Mouse (Mus musculus): ENCODE measurements around the gene Fam163b. TPM values are rescaled to one million over a fixed set of nuclear protein-coding genes. Genes with fewer than 3 reads are reported as not detected.

The Fam163b gene
- total RNA-seq, 2 experiments from 2014 or later, result 119 to 162 TPM

DNA sequence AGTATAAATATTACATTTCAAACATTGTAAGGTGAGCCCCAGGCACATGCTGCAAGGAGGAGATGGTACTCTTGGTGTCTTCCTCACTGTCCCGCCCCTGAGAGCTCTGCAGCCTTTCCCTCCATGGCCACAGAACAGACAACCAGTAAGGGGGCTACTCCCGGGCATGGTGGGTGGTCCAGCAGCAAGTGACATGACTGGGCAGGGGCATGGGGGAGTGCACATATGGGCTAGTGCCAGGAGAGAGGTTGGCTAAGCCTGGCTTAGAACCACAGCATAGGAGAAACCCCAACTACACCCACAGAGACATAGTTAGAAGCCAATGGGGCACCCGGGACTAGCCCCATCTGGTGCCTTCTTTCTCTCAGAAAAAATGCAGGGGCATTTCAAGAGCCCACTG, 6.0 kb downstream of the Fam163b start:
- no peak for DNase-seq (ENCODE audit: extremely low spot score in 1 of 2, low spot score in 1 of 2)

DNA sequence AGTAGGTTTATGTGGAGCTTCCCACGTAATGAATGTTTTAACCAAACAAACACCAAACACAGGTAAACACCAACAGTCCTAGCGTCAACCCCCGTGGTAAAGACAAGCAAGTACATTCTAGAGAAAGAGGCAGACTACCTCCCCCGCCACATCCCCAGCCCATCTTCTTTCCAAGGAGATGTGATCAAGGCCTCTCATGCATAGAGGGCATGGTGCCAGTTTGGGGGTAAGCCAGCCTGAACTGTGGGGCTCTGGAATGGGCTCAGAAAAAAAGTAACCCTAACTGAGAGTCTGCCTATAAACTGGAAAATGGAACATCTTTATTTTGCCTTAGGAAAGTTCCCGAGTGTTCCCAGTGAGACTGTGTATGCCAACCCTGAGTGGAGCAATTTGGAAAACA, 6.4 kb downstream of the Fam163b start:
- DNase-seq (ENCODE audit: extremely low spot score in 1 of 2, low spot score in 1 of 2), result no peak

DNA sequence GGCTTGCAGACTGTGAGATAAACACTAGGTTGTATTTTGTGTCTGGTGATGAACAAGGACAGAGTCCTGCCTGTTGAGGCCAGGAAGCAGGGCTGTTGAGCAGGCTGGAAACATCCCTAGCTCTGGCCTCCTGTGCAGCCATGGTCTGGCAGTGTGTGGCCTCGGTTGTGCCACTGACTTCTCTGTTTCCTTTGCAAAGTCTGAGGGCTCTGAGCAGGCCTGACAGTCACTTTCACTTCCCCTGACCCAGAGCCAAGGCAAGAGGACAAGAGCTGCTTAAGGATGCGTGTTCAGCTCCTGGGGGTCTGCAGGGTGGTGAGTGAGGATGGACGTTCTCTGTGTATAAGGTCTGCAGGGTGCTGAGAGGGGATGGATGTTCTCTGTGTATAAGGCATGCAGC, 13.3 kb downstream of the Fam163b start:
- DNase-seq (ENCODE audit: extremely low spot score in 1 of 2, low spot score in 1 of 2), result no peak

DNA sequence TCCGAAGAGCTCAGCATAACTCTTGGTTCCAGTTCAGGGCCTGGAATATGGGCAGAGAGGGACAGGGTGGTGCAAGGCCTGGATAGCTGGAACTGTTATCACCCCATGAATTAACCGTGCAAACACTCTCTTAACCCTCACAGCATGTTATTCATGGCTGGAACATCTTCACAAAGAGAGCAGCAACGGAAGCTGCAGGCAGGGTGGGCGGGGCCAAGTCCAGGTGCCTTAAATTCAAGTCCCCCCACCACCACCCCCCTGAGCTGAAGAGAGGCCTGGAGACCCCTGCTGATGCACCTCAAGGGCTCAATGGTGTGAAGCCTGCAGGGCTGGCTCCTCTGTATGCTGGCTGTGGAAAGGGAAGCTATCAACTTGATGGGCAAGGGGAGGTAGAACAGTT, 15.8 kb downstream of the Fam163b start:
- DNase-seq (ENCODE audit: extremely low spot score in 1 of 2, low spot score in 1 of 2), result no peak

DNA sequence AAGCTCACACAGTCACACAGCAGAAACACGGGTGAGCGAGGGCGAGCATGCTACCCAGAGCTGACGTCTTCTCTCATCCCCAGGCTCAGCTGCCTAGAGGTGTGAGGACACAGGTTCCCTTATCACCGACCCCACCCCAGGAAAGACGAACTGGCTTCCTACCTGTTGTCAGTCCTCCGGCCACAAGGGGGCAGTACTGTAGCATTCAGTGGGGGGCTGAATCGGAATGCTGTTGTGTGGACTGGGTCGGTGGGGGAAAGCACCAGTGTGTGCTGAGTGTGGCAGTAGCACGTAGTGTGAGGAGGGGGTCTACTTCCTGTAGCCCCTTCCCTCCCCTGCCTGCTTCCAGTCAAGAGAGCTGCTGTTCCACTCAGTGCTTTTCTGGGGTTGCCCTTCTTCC, 16.3 kb downstream of the Fam163b start:
- DNase-seq (ENCODE audit: extremely low spot score in 1 of 2, low spot score in 1 of 2), result peak in 1 of 2 experiments; percentile 71

DNA sequence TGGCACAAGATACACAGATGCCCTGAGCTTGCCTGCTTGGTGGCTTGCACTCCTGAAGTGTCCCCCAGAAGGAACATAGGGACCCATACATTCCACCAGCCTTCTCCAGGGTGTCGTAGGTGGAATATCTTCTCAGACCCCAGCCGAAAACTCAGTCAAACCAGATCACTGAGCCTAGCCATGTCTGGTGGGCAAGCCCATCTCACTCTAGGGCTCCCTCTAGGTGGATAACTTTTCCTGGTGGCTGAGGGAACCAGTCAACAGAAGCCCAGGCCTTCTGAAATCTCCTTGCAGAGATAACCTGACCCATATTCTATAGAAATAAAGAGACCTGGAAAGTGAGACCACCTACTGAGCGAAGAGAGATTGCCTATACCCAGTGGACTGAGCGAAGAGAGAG, 19.2 kb downstream of the Fam163b start:
- no peak for DNase-seq (ENCODE audit: extremely low spot score in 1 of 2, low spot score in 1 of 2)

DNA sequence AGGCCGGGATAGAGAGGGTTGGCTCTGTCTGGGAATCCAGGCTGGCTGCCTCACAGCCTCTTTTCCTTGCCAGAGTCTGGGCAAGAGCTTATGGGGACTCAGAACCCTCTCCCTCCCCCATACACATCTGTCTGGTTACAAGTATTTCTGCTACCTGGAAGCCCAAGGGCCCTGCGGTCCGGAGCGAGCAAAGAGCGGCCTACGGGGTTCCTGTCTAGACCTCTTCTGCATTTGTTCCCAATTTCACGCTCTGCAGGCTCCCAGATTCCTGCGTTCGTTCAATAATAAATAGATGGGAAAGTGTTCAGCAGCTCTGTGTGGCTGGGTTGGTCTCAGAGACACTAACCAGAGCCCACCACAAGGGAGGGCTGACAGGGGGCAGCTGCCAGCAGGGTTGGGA, 19.7 kb downstream of the Fam163b start:
- no peak for DNase-seq (ENCODE audit: extremely low spot score in 1 of 2, low spot score in 1 of 2)

DNA sequence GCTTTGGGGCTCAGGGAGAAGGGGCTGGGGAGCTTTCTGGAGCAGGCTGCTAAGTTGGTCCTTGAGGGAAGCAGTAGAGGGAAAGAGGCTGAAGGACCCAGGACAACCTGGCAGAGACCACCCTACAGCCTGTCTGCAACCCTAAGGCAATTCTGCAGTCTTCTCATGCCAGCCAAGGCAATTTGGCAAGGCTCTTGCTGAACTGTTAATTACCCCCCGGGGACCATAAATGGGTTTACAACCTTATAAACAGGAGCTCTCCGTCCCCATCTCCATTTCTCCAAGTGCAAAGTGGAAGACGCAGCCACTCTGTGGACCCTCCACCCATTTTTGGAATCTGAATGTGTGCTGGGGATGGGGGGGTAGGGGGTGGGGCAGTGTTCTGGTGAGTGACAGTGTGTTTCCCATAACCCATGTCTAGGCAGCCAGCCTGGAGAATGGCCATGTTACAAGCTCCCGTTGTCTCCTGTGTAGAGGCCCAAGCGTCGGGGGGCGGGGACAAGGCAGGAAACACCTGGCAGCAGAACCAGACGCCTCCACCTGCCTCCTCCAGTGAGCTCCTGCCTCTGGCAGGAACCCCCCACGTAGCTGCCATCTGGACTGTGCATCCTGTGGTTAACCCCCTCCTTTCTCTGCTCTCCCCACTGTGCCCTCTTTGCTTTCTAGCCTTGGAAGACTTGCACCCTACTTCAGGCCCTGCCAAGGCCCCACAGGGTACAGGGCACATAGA, 20.5 kb downstream of the Fam163b start:
- DNase-seq (ENCODE audit: extremely low spot score in 1 of 2, low spot score in 1 of 2), result no peak

DNA sequence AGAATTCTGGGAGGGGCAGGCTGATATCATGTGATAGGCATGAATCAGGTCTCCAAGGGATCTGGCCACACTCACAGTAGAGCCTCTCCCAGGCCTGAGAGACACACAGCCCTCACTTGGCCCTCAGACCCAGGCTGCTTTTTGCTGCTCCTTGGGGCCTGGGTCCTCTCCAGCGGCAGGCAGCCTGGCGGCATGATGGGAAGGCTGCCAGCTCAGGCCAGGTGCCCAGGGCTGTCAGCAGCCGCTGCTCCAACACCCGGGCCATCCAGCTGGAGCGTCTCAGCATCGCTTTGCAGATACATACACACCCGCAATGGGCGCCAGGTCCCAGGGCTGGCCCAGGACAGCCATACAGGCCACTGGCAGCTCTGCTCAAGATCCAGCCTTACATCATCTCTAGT, 22.1 kb downstream of the Fam163b start:
- DNase-seq (ENCODE audit: extremely low spot score in 1 of 2, low spot score in 1 of 2), result no peak

DNA sequence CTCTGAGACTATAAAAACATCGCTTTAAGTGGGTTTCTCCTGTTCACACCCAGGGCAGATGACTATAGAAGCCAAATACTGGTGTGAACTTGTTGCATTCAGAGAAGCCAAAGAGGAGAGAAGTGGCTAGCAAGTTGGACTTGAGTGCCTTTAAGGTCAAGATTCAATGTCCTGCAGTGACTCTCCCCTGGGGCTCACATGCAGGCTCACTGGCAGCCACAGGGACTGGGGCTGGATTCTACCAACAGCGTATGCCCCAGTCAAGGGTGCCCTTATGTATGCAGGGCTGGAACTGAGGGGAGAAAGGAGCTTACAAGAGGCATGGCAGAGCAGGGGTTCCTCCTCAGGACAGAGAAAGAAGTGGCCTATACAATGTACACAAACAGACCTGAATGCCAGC, 22.5 kb downstream of the Fam163b start:
- no peak for DNase-seq (ENCODE audit: extremely low spot score in 1 of 2, low spot score in 1 of 2)

DNA sequence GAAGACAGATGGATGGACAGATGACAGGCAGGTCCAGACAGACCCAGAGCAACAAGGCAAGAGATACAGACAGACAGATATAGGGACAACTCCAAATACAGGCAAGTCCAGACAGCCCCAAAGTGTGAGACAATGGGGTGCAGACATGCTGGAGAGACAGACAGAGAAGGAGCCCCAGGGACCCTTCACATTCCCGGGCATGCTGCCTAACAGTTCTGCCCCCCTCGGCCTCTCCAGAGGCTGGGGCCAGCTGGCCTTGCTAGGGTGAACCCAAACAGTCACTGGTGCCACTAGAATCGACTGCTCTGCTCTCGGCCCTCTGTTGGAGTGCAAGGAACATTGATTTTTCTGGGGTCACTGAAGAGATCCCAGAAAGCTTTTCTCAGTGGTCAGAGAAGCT, 23.8 kb downstream of the Fam163b start:
- no peak for DNase-seq (ENCODE audit: extremely low spot score in 1 of 2, low spot score in 1 of 2)

DNA sequence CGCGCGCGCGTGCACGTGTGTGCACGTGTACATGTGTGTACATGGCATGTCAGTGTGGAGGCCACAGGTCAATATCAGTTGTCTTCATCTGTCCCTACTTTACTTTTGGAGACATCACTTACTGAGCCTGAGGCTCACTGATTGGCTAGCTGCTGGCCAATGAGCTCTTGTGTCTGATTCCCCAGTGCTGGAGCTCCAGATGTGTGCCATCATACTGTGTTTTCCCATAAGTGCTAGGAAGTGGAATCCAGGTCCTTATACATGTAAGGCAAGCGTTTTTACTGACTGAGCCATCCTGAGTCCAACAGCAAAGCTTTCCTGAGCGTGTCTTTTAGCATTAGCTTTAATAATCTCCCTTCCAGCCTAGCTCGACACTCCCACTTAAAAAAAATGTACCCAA, 28.1 kb downstream of the Fam163b start:
- no peak for DNase-seq (ENCODE audit: extremely low spot score in 1 of 2, low spot score in 1 of 2)

DNA sequence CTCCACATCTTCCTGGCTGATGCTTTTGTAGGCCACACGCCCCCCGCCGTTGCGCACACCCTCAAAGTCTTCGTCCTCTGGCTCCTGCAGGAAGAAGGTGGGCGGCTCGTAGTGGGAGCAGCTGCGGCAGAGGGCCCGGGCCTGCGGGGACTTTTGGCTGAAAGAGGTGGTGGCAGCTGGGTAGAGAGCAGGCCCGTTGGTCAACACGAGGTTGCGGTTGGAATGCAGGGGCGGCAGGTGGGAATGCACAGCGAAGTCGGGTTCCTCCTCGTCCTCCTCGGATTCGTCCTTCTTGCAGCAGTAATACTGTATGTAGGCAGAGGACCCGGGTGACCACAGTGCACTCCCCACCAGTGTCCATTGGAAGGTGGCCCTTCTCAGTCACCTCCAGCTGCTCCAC, 29.7 kb downstream of the Fam163b start:
- DNase-seq (ENCODE audit: extremely low spot score in 1 of 2, low spot score in 1 of 2), result no peak

DNA sequence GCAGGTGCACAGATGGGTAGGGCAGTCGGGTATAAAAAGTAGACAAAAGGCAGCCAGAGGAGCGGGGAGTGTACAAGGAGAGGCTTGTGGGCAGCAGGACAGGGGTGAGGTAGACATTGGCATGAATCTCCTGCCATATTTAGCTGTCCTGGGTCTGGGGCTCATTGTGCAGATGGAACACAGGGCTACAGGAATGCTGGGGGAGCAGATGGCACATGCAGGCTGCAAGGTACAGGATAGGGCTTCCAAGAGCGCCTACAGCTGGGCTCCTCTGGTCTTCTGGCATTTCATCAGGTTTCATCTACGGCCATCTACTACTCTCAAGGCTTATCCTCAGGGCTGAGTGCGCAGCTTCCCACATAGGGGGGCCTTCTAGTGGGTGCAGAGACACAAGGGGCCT, 33.2 kb downstream of the Fam163b start:
- no peak for DNase-seq (ENCODE audit: extremely low spot score in 1 of 2, low spot score in 1 of 2)

DNA sequence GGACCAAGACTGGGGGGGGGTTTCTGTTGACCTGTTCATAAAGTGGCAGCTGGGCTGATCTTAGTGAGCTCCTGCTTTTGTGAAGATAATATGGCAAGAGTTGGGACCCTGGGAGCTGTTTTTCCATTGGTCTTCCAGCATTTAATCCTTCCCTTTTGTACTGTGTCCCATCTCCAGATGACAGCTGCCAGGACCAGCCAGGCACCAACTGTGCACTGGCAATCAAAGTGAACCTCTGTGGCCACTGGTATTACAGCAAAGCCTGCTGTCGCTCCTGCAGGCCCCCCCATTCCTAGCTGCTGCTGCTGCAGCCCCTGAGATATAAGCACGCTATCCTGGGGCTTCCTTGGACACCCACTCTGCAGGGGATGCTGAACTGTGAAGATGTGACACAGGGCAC, 34.1 kb downstream of the Fam163b start:
- DNase-seq (ENCODE audit: extremely low spot score in 1 of 2, low spot score in 1 of 2), result no peak

DNA sequence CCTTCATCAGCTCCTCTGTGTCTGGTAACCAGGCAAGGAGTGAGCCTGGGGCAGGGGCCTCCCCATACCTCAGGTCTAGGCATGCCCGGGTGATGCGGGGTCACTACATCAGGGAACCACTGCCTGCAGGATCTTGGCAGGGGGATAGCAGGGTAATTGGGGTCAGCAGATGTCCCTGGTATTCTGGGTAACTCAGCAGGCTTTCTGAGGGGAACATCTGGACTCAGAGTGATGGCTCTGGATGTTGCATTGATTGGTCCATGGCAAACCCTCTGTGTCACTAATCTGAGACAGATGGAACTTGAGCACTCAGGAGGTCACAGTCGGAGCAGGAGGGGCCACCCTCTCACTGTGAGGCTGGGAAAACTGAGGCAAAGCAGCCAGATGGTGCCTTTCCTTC, 35.5 kb downstream of the Fam163b start:
- DNase-seq (ENCODE audit: extremely low spot score in 1 of 2, low spot score in 1 of 2), result no peak

DNA sequence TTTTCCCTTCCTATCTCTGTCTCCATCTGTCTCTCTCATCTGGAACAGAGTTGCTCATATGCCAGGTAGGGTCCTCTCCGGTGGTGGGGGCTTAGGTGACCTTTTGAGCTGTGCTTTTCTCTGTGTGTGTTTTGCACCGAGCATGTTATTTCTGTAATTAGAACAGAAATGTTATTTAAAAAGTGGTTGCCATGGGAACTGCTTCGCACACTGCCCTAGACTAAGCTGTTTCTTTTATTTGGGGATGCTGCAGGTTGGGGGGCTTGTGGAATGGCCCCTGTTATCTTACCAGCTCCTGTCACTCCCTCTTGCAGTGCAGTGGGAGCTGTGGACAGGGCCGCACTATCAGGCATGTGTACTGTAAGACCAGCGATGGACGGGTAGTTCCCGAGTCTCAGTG, 38.7 kb downstream of the Fam163b start:
- peak in 1 of 2 experiments; percentile 40 for DNase-seq (ENCODE audit: extremely low spot score in 1 of 2, low spot score in 1 of 2)

DNA sequence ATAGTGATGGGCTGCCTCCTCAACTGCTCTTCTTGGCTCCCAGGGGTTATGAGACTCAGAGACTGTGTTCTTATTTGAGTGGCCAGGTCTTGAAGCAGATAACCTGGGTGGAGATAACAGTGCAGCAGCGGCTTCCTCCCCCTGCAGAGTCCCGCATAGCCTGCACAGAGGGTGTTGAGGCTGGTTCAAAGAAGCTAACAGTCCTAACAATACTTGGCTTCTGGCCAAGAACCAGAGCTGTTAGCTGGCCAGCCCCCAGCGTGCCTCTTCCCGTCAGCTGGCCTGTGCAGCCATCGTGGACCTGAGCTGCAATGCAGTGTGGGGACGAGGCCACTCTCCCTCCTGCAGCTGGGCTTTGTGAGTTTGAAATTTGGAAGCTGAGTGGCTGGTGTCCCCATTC, 44.5 kb downstream of the Fam163b start:
- DNase-seq (ENCODE audit: extremely low spot score in 1 of 2, low spot score in 1 of 2), result no peak

DNA sequence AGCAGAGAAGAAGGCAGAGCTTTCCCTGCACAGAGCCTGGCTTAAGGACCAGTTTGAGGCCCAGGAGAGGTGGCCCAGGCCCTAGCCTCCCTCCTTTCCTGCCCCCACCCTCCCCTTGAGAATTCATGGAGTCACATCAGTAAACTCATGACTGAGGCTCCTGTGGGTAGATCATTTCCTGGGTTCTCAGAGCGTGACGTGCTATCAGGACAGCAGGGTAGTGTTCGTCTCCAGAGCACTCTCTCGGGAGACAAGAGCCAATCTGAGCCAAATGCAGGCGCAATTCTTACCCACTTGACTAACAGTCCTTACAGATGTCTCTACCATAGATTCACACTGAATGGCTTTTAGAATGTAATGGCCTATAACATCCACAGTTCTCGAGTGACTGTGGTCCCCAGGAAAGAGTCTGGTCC, 45.0 kb downstream of the Fam163b start:
- DNase-seq (ENCODE audit: extremely low spot score in 1 of 2, low spot score in 1 of 2), result no peak

DNA sequence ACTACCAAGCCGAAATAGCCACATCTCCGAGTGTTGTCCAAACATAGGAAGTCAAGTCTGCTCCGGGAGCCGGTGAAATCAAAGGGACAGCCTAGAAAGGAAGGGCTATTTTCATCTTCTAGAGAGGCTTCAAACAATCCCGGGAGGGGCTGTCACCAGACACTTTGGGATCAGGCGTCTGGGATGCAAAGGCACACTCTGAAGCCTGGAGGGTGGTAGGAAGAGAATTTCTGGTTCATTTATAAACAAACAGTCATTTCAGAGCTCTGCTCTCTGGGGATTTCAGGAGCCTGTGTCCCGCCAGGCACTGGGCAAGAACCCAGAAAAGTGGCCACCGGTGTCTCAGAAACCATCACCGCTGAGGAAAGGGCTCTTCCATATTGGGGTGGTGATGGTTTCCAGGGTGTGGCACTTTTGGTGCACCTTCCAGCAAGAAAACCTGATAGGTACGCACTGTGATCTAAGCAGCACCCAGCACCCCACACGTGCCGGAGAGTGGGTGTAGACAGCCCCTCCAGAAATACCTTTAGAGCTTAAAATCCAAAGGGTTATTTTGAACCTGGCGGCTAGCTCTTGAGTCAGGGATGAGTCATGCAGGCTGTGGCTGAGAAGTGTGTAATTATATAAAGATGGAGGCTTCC, 45.8 kb downstream of the Fam163b start:
- DNase-seq (ENCODE audit: extremely low spot score in 1 of 2, low spot score in 1 of 2), result no peak

DNA sequence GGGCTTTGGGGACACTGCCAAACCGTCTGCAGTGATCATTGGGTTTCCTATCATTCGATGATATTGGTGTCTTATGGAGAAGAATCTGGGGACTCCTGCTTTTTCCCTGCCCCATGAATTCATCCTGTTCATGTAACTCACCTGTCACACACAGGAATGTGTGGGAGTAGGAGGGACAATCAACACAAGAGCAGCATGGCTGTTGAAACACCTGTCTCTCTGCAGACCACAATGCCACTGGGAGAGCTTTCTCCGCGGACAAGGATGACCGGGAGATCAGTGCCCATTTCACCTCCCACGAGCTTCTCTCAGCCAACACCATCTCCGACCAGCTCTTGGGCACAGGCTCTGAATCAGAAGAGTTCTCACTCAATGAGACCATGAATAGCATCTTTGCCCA, 47.1 kb downstream of the Fam163b start:
- no peak for DNase-seq (ENCODE audit: extremely low spot score in 1 of 2, low spot score in 1 of 2)

DNA sequence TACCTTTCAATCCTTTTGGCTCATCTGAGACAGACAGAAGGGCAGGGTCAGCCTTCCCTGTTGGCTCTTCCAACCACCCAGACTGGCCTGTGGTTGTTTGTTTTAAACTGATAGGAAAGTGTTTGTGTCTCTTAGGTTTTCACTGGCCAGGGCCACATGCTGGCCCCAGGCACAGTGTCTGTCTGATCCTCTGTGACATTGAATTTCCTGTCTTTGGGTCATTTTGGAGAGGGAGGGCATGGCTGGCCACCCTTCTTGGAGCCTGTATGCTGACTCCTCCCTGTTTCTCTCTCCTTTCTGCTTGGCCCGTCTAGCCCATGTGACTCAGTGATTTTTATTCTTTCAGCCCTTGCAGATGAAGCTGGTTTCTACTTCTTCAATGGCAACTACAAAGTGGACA, 53.1 kb downstream of the Fam163b start:
- no peak for DNase-seq (ENCODE audit: extremely low spot score in 1 of 2, low spot score in 1 of 2)
